Mouse (Mus musculus) spleen, postnatal 36 days (tissue): Measurements from ENCODE around the gene Tomm20.
"Not testable (repeated sequence)": the region's sequence is repeated elsewhere in the genome, so short reads cannot be mapped to it uniquely, and the experiment has no call there.

ENCODE experiments used
- DNase-seq, 2 experiments: peaks; one replicate each; pipeline ENCODE4 v3.0.0; 2022; ENCODE audit warnings: low spot score in 2 of 2, mixed read lengths in 1 of 2

Gene Tomm20

GRCm38 (mm10) chr8:126945730-126946163, at the start of gene Tomm20:
TSS of gene Tomm20 (minus strand) at chr8:126945844.
- peak; percentile 91 to 93 for DNase-seq

DNA sequence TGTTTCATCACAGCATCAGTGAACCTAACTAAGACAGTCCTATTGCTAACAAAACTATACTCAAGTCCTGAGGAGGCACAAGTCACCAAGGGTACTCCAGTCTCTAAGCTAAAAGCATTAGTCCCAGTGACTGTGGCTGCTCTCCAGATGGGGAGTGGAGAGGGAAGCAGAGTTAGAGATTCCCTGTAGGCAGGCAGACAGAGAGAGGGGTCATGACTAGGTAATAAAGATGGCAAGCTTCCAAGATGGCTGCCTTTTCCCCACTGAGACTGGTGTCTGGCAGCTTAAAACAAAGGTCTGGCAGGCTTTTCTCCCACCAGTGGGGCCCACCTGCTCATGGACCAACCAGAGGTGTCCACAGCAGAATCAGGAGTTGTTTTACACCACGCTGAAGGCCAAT, 48.9 kb upstream of the Tomm20 start:
- no peak for DNase-seq

DNA sequence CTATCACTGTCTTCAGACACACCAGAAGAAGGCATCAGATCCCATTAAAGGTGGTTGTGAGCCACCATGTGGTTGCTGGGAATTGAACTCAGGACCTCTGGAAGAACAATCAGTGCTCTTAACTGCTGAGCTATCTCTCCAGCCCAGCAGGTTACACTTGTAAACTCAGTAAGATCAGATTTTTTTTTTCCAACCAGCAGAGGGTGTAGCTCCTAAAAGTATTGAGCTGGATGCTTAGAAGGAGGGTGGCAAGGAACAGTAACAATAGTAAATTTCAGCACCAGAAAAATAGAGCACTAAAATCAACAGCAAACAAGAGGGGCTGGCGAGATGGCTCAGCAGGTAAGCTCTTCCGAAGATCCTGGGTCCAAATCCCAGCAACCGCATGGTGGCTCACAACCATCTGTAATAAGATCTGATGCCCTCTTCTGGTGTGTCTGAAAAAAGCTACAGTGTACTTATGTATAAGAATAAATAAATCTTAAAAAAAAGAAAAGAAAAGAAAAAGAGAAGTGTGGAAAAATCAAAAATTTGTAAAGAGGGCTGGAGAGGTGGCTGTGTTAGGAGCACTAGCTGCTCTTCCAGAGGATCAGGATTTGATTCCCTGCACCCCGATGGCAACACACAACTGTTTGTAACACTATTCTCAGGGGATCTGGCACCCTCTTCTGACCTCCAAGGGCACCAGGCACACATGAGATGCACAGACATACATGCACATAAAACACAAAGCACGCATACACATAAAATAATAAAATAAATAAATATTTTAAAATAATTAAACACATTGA, 43.9 kb upstream of the Tomm20 start:
- DNase-seq, result no peak

DNA sequence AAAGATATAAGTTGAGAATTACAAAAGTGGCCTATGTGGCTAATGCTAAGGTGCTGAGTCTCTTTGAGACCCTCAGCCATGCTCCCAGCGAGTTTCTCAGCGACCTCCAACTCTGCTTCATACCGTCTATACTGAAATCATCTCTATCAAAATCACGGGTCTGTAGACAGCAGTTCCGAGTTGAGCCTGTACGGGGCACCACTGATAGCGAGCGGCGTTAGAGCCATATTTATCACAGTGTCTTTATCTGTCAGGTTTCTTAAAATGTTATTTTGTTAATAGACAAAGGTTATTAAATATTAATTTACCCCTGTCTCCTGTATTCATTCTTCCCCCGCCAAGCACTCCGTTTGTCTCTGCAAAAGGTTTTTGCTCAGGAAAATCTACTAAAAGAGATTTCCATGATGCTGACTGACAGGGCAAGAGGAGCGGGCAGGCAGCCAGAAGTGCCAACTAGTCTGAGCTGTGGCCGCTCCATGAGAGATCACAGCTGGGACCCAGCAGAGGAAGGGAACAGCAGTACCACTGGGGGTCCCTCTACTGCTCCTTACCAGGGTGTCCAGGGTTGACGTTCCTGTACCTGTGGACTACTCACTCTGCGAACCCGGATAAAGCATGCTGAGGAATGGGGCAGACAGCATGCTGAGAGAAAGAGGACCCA, 42.8 kb upstream of the Tomm20 start:
- no peak for DNase-seq

GRCm38 (mm10) chr8:126986495-126986894, 40.9 kb upstream of the Tomm20 start:
- peak; percentile 53 to 55 for DNase-seq

GRCm38 (mm10) chr8:126980046-126980445, 34.4 kb upstream of the Tomm20 start:
- no peak for DNase-seq

DNA sequence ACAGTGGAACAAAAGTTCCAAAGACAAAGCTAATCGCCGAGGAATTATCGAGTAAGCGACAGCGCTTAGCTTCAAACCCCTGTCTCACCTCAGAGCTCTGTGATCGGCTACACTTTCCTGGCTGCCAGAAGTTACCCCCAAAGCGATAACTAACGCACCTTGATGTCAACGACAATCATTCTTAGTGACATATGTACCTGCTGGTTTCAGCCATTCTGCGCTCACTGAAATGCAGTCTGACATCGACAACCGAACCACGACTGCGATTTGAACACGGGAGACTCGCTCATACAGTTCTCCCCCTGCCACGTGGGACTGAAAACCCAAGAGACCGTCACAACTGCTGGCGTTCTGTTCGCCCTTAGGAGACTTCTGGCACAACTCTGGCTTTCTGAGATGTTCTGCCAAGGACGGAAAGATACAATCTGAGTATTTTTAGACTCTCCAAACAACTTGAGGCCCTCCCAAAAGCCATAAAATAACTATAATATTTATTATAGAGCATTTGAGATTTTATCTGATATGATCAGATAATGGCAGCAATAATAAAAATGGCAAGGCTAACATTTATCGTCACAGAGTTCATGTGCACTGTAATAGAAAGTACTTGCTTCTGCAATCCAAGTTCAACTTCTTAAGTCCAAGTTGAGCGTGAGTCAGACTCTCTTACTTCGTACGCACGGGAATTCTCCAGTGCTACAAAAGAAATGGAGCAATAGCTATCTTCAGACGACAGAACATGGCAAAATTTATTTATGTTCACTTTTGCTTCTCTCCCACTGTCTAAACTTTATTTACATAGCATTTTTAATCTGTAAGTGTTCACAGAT, 33.7 kb upstream of the Tomm20 start:
- no peak for DNase-seq

- DNase-seq, result not testable (repeated sequence)
Observed at GRCm38 (mm10) chr8:126978535-126978934, 32.9 kb upstream of the Tomm20 start.

DNA sequence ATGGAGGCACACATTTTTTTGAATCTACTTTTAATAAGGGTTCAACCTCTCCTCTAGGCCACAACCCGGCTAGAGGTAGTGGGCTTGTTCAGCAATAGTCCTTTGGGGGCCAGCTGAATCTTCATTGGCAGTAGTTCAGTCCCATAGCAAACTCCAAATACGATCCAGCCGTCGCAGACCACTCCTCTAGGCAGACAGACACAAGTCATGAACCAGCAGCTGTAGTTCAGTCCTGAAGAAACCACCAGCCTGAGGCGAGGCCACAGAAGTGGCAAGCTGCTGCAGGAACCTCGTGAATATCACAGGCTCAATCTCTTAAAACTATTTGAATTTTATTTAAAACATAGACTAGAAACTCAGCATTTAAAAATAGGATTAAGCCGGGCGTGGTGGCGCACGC, 32.4 kb upstream of the Tomm20 start:
- no peak for DNase-seq

DNA sequence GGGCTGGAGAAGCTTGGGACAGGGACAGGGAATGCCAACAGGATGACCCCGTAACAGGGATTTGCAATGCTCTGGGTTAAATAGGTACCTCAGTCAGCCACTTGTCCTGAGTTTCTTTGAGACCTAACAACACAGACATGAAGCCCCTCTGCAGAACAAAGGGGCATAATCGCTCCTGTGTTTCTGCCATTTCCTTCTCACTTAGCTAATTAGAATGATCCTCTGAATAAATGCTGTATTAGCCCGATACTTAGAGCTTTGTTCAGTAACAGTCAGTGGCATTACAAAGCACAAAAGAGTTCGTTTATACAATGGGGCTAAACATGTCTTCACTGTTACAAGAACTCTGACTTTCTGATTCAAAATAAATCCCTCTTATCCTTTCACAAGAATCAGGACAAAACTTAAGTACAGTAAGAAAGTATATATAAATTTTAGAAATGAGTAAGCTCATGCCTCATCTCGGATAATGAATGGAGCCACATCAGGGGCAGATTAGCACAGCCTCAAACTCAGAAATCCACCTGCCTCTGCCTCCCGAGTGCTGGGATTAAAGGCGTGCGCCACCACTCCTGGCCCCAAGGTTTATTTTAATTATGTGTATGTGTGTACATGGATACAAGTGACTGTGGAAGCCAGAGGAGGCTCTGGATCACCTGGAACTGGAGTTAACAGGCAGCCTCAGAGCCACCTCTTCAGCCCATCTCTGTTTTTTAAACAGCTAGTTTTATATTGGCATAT, 31.1 kb upstream of the Tomm20 start:
- DNase-seq, result no peak

- peak in 1 of 2 experiments; percentile 25 for DNase-seq
Observed at GRCm38 (mm10) chr8:126975706-126976105, 30.1 kb upstream of the Tomm20 start.

- DNase-seq, result no peak
Observed at GRCm38 (mm10) chr8:126974511-126974910, 28.9 kb upstream of the Tomm20 start.

DNA sequence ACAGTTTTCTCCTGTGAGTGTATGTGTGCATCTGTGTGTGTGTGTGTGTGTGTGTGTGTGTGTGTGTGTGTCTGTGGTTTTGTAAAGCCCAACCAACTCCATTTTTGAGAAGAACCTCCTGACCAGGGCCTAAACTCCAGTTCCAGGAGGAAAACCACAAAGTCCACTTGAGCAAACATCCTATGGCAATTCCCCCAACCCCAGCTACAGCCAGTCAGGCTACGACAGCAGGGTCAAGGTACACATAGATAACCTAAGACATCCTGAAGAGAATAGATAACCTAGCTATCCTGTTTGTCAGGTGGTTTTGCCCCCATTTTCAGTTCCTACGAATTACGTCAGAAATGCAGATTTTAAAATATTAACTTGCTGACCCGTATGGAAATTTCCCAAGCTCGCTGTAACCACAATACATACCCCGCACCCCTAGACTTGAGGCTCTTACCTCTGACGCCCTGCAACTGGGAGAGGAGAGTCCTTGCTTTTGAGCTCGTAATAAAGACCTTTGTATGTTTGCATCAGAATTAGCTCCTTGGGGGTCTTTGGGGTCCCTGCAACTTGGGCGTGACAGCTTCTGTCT, 28.1 kb upstream of the Tomm20 start:
- DNase-seq, result no peak

- DNase-seq, result no peak
Observed at GRCm38 (mm10) chr8:126972649-126973048, 27.0 kb upstream of the Tomm20 start.

GRCm38 (mm10) chr8:126972102-126972501, 26.5 kb upstream of the Tomm20 start:
- DNase-seq, result no peak

GRCm38 (mm10) chr8:126971314-126971664, 25.6 kb upstream of the Tomm20 start:
- no peak for DNase-seq

GRCm38 (mm10) chr8:126970579-126971313, 25.1 kb upstream of the Tomm20 start, which contains the start of gene Rbm34:
TSS of gene Rbm34 (minus strand) at chr8:126971071.
- peak; percentile 87 to 90 for DNase-seq

- DNase-seq, result no peak
Observed at GRCm38 (mm10) chr8:126969546-126969945, 23.9 kb upstream of the Tomm20 start.

DNA sequence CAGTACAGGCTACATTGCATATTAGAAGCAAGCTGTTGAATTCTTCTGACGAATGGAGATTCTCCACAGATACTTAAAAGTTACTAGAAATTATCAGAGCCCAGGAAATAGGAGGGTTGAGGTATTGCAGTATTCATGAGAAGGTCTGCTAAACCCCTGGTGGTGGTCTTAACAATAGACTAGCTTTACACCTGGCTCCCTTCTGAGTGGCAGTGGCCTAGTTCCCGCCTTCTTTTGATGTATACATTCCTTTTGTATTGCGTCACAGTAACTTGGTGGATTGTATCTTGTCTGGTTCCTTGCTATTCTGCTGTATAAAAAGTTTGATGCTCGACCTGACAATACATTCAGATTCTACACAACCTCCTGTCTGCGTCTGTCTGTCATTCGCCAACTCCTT, 22.5 kb upstream of the Tomm20 start:
- DNase-seq, result no peak

- DNase-seq, result no peak
Observed at GRCm38 (mm10) chr8:126965246-126965645, 19.6 kb upstream of the Tomm20 start.

DNA sequence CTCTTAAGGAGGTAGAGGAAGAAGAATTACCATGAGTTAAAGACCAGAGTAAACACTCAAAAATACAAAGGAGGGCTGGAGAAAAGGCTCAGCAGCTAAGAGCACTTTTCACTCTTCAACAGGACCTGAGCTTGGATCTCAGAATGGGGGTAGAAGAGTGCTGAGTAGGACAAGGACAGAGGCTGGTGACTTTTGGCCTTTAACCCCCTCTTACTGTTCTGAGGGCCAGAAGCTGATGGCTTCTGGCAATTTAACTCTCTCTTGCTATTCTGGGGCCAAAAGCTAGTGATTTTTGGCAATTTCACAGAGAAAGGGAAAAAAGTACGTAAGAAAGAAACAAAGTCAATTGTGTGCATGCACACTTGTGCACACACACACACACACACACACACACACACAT, 17.2 kb upstream of the Tomm20 start:
- no peak for DNase-seq
